Mouse (Mus musculus) brain, embryonic 14.5 days (tissue): Measurements from ENCODE around the gene Oscp1.

ENCODE experiments used
- CTCF ChIP-seq: fragments of 200-500 bp; IDR thresholded peaks from 2 replicates; pipeline ENCODE4 v1.5.1; 2012; ENCODE audit warnings: inconsistent platforms, mild to moderate bottlenecking, moderate library complexity, borderline replicate concordance; ENCODE audit not compliant: insufficient read depth, insufficient read length; ENCODE audit errors: extremely low read depth
- POLR2A ChIP-seq: fragments of 200-500 bp; IDR thresholded peaks from 2 replicates; pipeline ENCODE4 v1.6.1; 2012; ENCODE audit warnings: mild to moderate bottlenecking, inconsistent platforms, borderline replicate concordance; ENCODE audit not compliant: poor library complexity, insufficient read depth, insufficient read length, severe bottlenecking; ENCODE audit errors: extremely low read depth

DNA sequence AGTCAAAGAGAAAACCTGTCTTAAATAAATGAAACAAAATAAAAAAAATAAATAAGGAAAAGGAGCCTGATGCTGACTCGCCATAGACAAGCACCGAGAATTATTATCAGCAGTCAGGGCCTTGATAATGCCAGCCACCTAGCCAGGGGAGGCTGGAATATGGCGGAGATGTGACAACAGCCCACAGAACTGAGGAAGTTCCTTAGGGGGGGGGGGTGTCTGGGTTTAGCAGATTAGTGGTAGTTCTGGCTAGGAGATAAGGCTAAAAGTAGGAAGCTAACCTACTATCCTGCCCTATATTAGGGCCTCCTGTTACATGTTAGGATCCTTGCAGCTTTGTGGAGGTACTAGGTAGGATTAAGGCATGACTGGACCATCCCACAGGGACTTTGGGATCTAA lies 30.4 kb upstream of the Oscp1 start:
- TF ChIP-seq CTCF (no peak), POLR2A (no peak)
